Mouse (Mus musculus) lung, adult 18-20 months (tissue): ENCODE measurements around the gene 2610301B20Rik.

ENCODE experiments used
- DNase-seq, 2 experiments: peaks; one replicate each; pipeline ENCODE4 v3.0.0; 2022; ENCODE audit warnings: mixed read lengths in 2 of 2

2610301B20Rik gene

GRCm38 (mm10) chr4:10911909-10912478 is 37.7 kb downstream of the 2610301B20Rik start:
- no peak for DNase-seq

DNA sequence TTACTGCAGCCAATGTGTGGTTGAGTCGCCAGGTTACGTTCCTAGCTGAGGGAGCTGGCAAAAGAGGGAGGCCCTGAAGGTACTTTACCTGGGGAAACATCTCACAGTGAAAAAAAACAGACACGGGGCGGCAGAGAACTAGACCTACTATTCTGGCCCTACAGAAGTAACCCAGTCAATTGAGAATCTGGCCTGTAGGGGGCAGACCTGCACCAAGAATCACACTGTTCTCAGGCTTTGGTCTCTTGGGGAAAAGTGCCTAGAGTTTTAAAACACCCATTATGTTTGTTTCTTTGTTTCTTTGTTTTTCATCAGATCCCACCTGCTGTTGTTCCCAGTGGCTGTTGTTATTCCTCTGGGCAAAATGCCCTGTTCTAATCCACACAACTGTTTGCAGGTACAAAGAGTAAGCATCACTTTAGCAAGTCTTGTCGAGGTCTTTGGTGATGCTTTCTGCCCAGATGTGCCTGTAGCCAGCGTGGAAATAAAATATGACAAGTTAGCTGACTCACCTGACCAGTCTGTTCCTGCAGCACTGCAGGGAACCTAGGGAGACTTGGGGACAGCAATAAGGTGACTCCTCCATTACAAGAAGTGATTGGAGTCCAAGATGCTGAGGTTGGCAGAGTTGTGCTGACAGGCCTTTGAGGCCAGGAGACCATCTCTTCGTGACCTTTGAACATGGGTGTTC is 38.5 kb downstream of the 2610301B20Rik start:
- DNase-seq = peak; percentile 86 to 88

- no peak for DNase-seq
These were observed 39.1 kb downstream of the 2610301B20Rik start for GRCm38 (mm10) chr4:10913409-10913808.

DNA sequence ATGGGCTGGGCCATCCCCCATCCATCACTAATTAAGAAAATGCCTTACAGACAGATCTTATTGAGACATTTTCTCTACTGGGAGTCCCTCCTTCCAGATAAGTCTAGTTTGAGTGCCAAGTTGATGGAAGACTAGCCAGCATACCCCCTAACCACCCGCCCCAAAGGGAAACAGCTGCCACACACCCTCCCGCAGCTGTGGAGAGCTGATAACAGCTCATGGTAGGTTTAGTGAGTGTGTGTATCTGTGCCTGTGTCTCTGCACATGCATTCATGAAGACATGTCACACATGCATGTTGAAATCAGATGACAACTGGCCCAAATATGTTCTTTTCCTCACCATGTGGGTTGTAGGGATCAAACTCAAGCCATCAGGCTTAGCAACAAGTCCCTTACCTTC is 40.5 kb downstream of the 2610301B20Rik start:
- DNase-seq = no peak

GRCm38 (mm10) chr4:10915271-10915670 is 41.0 kb downstream of the 2610301B20Rik start:
- DNase-seq = no peak

DNA sequence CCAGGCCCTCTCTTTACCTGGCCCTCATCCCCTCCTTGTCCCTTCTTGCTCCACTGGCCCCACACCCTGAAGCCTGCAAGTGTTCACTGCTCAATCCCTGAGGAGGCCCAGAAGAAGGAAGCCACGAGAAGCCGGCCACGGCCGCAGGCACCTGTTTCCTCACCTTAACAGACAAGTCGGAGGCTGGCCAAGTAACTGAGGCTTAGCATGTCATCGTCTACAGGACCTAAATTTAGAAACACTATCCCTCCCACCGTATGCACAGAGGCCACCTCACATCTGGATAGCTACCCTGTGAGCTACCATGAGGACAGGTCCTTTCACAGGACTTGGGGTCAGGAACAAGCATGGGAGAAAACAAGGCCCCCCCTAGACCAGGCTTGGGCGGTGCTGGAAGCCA is 44.1 kb downstream of the 2610301B20Rik start:
- no peak for DNase-seq

DNA sequence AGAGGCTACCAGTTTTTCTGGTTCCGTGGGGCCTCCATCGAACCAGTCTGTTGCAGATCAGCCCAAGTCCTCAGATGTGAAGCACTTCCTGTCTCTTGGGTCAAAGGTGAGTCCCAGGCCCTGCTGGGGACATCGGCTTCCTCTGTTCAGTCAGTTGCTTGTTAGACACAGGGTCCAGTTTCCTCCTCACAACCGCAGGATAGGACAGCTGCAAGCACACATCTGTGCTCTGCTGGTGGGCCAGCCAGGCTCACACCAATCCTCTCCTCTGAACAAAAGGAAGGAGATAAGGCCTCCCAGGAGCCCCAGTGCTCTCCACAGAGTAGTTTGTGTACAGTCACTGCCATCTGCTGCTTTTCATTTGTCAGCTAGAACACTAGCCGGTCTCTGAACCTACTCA is 44.8 kb downstream of the 2610301B20Rik start:
- no peak for DNase-seq

DNA sequence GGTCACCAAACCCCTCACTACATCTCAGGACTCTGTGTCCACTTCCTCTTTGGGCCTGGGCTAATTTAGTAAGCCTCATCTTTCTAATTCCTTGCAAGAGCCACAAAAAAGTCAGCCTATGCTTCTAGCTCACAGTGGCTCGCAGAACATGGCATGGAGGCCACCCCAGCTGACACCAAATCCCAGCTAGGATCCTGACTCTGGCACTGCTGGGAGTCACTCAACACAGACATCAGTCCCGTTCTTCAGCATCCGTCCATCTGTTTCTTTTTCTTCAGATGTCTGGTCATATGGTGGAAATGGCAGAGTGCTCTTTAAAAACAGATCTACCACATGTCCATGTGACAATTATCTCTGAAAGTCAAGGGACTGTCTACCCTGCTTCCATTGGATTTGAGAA is 45.2 kb downstream of the 2610301B20Rik start:
- DNase-seq = no peak

DNA sequence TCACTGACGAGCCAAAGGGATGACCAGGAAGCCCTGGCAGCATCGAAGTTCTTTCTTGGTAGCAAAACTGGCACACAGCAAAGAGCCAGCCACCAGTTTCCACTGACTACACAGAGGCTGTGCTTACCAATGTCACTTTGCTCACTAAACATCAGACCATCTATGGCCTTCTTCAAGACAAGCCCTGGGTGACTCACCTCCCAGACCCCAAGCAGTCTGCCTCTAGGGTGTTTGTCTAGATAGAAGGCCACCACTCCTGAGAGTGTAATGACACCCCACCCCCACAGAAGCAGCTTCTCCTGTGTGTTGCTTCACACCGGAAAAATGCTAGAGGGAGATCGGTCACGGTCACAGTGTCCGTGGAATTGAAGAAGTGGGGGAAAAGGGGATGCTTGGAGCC is 45.7 kb downstream of the 2610301B20Rik start:
- DNase-seq = no peak

DNA sequence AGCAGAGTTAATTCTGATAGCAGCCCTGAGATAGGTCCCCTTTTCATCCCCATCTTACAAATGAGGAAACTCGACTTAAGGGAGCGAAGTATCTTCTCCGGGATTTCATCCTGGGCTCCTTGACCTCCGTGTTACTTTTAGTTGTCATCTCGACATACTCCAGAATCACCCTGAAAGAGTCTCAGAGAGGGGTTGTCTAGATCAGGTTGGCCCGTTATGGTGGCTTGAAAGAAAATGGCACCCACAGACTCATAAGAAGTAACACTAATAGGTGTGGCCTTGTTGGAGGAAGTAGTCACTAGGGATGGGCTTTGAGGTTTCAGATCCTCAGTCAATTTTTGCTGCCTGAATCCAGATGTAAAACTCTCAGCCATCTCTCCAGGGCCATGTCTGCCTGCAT is 46.3 kb downstream of the 2610301B20Rik start:
- no peak for DNase-seq

- DNase-seq = peak; percentile 79 to 86
These were observed 48.9 kb downstream of the 2610301B20Rik start for GRCm38 (mm10) chr4:10923180-10923579.

GRCm38 (mm10) chr4:10924140-10924539 is 49.8 kb downstream of the 2610301B20Rik start:
- no peak for DNase-seq

DNA sequence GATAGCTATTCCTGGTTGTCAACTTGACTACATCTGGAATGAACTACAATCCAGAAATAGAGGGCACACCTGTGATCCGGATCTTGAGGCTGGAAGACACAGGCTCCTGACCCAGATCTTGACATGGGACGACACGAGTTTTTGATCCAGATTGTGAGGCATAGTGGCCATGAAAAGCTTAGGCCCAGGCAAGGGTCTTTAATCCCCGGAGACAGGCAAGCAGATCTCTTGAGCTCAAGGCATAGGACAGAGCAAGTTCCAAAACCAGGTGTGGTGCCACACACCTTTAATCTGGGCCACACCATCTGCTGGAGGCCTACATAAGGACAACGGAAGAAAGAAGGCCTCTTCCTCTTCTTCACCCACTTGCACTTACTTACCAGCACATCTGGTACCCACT is 50.2 kb downstream of the 2610301B20Rik start:
- DNase-seq = no peak

DNA sequence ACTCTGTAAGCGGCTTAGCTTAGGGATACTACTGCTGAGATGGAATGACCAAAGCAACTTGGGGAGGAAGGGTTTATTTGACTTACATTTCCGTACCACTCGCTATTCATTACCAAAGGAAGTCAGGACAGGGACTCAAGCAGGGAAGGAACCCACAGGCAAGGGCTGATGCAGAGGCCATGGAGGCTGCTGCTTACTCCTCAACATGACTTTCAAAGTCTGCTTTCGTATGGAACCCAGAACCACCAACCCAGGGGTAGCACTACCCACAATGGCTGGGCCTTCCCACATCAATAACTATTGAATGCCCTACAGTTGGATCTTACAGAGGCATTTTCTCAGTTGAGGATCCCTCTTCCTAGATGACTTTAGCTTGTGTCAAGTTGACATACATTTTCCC is 52.1 kb downstream of the 2610301B20Rik start:
- DNase-seq = no peak

DNA sequence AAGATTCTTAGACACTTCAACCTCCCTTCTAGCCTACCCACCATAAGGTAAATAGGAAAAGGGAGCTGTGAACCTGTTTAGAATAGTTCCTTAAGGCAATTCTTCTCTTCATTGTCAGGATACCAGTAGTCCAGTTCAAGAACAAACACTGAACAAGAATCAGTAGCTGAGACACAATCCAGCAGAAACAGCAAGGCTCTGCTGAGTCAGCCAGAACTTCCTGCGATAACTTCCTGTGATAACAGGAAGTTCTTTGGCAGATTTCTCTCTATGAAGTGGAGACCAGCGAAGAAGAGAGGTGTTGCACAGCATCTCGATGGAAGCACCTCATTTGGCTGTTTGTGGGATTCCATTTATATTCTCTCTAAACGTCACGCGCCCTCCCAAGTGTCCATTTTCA is 53.9 kb downstream of the 2610301B20Rik start:
- DNase-seq = no peak

DNA sequence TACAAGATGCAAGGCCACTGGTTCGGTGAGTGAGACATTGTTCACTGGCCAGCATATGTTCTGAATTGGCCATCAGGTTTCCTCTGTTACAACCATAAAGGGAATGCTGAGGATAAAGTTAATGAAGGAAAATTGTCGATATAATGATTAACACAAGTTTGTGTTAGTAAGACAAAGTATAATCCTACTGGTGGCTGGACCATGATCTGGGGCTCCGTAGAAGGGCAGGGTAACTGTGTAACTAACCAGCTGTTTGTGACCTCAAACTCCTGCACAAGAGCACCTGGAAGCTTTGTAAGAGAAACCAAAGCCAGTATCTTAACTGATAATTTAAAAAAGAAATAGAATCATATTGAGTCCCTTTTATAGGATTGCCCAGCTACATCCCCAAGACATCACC is 55.4 kb downstream of the 2610301B20Rik start:
- DNase-seq = no peak

- DNase-seq = no peak
These were observed 56.7 kb downstream of the 2610301B20Rik start for GRCm38 (mm10) chr4:10931040-10931439.

DNA sequence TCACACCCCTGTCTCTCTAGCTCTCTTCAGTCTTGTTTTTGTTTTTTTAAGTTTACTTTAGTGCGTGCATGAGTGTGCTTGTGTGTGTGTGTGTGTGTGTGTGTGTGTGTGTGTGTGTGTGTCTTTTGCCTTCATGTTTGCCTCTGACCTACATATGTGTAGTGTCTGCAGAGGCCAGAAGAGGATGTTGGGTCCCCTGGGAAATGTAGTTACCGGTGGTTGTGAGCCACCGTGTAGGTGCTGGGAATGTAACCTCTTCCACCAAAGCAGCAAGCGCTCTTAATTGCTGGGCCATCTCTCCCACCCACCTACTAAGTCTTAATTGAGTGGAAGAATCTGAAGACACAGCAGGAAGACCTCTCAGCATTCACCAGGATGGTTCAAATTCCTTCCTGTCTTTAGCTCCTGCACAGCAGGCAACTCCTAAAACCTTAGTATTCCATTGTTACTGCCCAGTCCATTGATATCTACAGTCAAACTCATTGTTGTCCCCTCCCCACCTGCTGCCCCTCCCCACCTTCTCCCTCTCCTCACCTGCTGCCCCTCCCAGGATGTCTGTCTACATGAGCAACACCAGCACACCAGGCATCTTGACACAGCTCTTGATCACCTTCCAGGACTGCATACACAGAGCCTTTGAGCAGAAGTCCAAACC is 57.9 kb downstream of the 2610301B20Rik start:
- DNase-seq = no peak

DNA sequence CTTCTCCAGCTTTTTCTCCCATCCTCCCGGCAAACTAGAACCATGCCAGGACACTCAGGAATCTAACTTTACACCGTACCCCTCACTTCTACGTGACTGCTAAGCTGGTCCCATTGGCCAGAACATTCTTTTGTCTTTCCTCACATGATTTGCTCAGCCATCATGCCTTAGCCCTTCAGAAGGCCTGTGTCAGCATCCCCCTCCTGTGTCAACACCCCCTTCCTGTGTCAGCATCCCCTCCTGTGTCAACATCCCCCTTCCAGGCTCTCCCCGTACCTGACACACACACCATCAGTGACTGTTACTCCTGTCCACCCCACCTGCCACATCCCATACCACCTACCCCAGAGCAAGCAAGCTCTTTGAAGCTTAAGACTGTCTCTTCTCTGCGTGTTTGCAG is 58.5 kb downstream of the 2610301B20Rik start:
- no peak for DNase-seq

DNA sequence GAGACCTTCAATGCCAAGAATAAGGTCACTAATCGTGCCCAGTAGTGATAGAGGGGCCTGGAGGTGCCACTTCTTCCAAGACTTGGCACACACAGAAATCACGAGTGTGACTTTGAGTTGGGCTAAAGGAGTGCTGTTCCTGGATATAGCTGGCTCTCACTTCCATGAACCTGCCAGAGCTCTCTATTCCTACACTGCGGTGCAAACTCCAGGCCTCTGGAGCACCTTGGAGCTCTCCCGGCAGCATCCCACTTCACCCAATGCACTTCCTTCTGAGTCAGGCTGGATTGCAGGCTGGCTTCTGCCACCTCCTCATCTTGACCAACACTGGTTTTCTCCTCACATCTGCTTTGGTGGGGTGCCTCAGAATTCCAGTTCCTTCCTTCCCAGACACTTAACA is 62.5 kb downstream of the 2610301B20Rik start:
- no peak for DNase-seq
